Mouse (Mus musculus) lung, embryonic 14.5 days (tissue): ENCODE measurements around the gene Gm49380. TPM values are rescaled to one million over a fixed set of nuclear protein-coding genes. Genes with fewer than 3 reads are reported as not detected.

Experiments used
- ATAC-seq: fragments of 200-750 bp; cut with Nextera tagmentation; 2 replicates; pipeline ENCODE4 v1.8.0; 2017; ENCODE audit warnings: mild to moderate bottlenecking, moderate TSS enrichment, moderate library complexity; ENCODE audit not compliant: insufficient read depth
- DNase-seq: peaks from one replicate; pipeline ENCODE4 v3.0.0-alpha.2; 2015
- H3K27ac ChIP-seq: fragments of 300-500 bp; sonication (generic); 2 replicates; pipeline ENCODE4 v1.5.1; 2014; ENCODE audit warnings: low read depth, mild to moderate bottlenecking, moderate library complexity
- H3K27me3 ChIP-seq: fragments of 300-500 bp; sonication (generic); 2 replicates; pipeline ENCODE4 v1.6.1; 2014; ENCODE audit warnings: low read length, control low read depth; ENCODE audit not compliant: insufficient read depth
- H3K36me3 ChIP-seq: fragments of 300-500 bp; sonication (generic); 2 replicates; pipeline ENCODE4 v1.6.1; 2014; ENCODE audit warnings: control low read depth; ENCODE audit not compliant: insufficient read depth
- H3K4me1 ChIP-seq: fragments of 300-500 bp; sonication (generic); 2 replicates; pipeline ENCODE4 v1.6.1; 2014; ENCODE audit warnings: antibody characterized with exemption, control low read depth; ENCODE audit not compliant: insufficient read depth
- H3K4me2 ChIP-seq: fragments of 300-500 bp; sonication (generic); 2 replicates; pipeline ENCODE4 v1.6.1; 2014; ENCODE audit warnings: mild to moderate bottlenecking
- H3K4me3 ChIP-seq: fragments of 300-500 bp; sonication (generic); 2 replicates; pipeline ENCODE4 v1.5.1; 2014; ENCODE audit warnings: low read depth, low read length
- H3K9ac ChIP-seq: fragments of 300-500 bp; sonication (generic); 2 replicates; pipeline ENCODE4 v1.6.1; 2014
- H3K9me3 ChIP-seq: fragments of 300-500 bp; sonication (generic); 2 replicates; pipeline ENCODE4 v1.6.1; 2016; ENCODE audit warnings: low read depth, low read length, control low read depth
- CTCF ChIP-seq: IDR thresholded peaks from 2 replicates; pipeline ENCODE4 v1.5.1; 2016; ENCODE audit warnings: antibody characterized with exemption, low read depth
- WGBS: fragments of 180-500 bp; shearing (Covaris S2); extraction: QIAGEN DNeasy Blood & Tissue Kit; methylation state at CpG from one replicate; pipeline ENCODE4 v1.1.7; 2014; 5-methylcytosine and 5-hydroxymethylcytosine counted together
- polyA plus RNA-seq: library from polyadenylated mRNA; unstranded; fragments of >200 nt; fragmentation: Nextera tagmentation; extraction: Ambion mirVana; gene quantifications from 2 replicates; pipeline ENCODE4 v1.2.1, GENCODE M21; 2014

The Gm49380 gene
- polyA plus RNA-seq, 1 experiment from 2014 or later: 0.32 TPM

GRCm38 (mm10) chr9:44075276-44075995 is 37.9 kb downstream of the Gm49380 start:
- H3K27me3 ChIP-seq: no peaks in the 10 kb centered on the region
- no peak overlapping the region for H3K27ac ChIP-seq
- no peak for TF ChIP-seq CTCF

DNA sequence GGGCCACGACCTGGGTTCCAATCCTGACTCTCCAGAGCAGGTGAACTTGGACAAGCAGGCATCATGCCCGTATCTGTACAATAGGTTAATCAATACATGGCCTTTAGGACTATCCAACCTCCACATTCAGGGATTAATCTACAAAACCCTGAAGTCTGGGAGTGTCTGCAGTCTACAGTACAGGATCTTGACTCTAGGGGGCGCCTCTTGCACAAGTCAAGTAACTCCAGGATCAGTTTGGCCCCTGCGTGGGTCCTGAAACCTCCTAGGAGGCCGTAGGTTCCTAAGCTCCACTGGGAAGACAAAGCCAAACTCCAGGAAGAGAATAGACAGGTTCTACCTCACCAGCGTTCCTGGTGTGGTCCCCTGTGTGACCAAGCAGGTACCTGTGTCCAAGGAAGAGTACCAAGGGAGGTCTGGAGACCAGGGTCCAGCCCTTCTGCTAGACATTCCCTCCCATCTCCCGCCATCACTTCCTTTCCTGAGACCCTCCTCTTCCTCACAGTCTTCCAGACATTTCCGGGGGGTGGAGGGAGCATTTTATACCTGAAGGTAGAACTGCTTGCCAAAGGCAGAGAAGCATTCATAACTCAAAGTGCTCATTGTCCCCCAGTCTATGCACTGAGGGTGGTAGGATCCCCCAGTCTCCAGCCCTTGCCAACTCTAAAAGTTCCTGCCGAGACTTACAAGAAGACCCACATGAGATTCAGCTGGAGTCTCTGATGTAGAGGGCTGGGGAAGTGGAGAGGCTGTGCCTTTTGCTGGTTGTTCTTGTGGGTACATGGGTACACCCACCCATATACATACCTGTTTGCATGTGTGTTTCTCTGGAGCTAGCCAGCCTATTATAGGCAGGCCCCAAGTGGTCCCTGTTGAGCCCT is 38.7 kb downstream of the Gm49380 start:
- Histone ChIP-seq H3K4me3 (no peak overlapping the region), H3K9me3 (no peaks in the 10 kb centered on the region), H3K9ac (no peak overlapping the region), H3K27ac (no peak overlapping the region), H3K4me1 (peaks cover 12% of the 10 kb centered on the region; the same call in 1 of the 2 replicates), H3K27me3 (no peaks in the 10 kb centered on the region), H3K4me2 (no peak overlapping the region), H3K36me3 (no peaks in the 10 kb centered on the region)
- ATAC-seq: no peak
- peak; percentile 50 for DNase-seq
- TF ChIP-seq CTCF: peak; percentile 39
- WGBS: 56% methylated on average over 9 of the region's 9 CpGs

More at GRCm38 (mm10) chr9:44075276-44075995, 37.9 kb downstream of the Gm49380 start:
- H3K4me3 ChIP-seq: no peak overlapping the region
- DNase-seq (no peak), ATAC-seq (no peak)
- no peak overlapping the region for H3K4me2 ChIP-seq
- no peak overlapping the region for H3K9ac ChIP-seq
- H3K36me3 ChIP-seq: no peaks in the 10 kb centered on the region
- peaks cover 12% of the 10 kb centered on the region; the same call in 1 of the 2 replicates for H3K4me1 ChIP-seq
- WGBS: 72% methylated on average over 24 of the region's 24 CpGs
- no peaks in the 10 kb centered on the region for H3K9me3 ChIP-seq

DNA sequence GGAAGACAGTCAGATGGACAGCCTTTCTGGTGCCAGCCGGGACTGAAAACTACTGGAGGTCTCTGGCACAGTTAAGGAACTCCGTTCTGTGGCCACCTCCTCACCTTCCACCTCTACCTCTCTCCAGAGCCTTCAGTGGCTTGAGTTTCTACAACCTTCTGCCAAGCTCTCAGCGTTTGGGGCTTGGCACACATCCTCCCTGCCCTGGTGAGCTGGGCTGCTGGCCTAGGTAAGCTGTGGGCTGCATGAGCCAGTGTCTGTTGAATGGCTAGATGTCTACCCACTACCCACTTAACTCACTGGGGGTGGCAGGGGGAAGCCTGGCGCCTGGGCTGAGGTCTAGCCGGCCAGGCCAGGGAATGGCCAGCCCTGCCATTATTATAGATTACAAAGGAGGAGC is 40.2 kb downstream of the Gm49380 start:
- Histone ChIP-seq H3K27ac (no peak overlapping the region), H3K9me3 (no peaks in the 10 kb centered on the region), H3K36me3 (no peaks in the 10 kb centered on the region), H3K27me3 (no peaks in the 10 kb centered on the region), H3K4me1 (0 out of 2 replicates have a peak, but pooled peaks cover 5% of the 10 kb centered on the region), H3K4me2 (no peak overlapping the region), H3K4me3 (no peak overlapping the region), H3K9ac (0 out of 2 replicates have a peak overlapping the region, but pooled peaks have one; percentile 6)
- DNase-seq (no peak), ATAC-seq (no peak)
- 68% methylated on average over 5 of the region's 5 CpGs for WGBS
- TF ChIP-seq CTCF: no peak

DNA sequence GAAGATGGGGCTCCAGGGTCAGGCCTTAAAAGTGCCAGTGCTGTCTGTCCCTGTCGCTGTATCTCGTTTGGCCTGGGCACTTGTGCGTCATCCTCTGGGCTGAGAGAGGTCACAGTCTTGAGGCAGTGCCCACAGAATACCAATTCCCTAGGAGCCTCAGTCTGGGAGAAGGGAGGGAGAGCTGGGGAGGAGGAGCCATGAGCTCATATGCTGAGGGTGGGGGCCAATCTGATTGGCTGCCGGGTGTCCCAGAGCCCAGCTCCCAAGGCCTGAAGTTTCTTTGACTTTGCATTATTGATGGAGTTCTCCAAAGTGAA is 40.7 kb downstream of the Gm49380 start:
- H3K4me1 ChIP-seq: 0 out of 2 replicates have a peak, but pooled peaks cover 5% of the 10 kb centered on the region

GRCm38 (mm10) chr9:44071914-44072598 is 41.2 kb downstream of the Gm49380 start:
- DNase-seq: peak; percentile 35
- ATAC-seq: no peak; the same call in 1 of the 2 replicates
- H3K4me2 ChIP-seq: no peak overlapping the region
- 33% methylated on average over 11 of the region's 11 CpGs for WGBS
- no peak overlapping the region for H3K27ac ChIP-seq
- H3K9me3 ChIP-seq: no peaks in the 10 kb centered on the region
- 0 out of 2 replicates have a peak, but pooled peaks cover 8% of the 10 kb centered on the region for H3K4me1 ChIP-seq
- no peaks in the 10 kb centered on the region for H3K36me3 ChIP-seq
- no peaks in the 10 kb centered on the region for H3K27me3 ChIP-seq
- TF ChIP-seq CTCF: no peak
- H3K9ac ChIP-seq: peak overlapping the region; percentile 3; the same call in 1 of the 2 replicates
- H3K4me3 ChIP-seq: no peak overlapping the region

More for the DNA sequence above, 40.7 kb downstream of the Gm49380 start:
- WGBS: 20% methylated on average over 4 of the region's 4 CpGs
- Histone ChIP-seq H3K36me3 (no peaks in the 10 kb centered on the region), H3K4me2 (no peak overlapping the region), H3K9ac (no peak overlapping the region; the same call in 1 of the 2 replicates), H3K9me3 (no peaks in the 10 kb centered on the region), H3K27ac (no peak overlapping the region), H3K4me3 (no peak overlapping the region), H3K27me3 (no peaks in the 10 kb centered on the region)
- DNase-seq (no peak), ATAC-seq (no peak)
- TF ChIP-seq CTCF: no peak

DNA sequence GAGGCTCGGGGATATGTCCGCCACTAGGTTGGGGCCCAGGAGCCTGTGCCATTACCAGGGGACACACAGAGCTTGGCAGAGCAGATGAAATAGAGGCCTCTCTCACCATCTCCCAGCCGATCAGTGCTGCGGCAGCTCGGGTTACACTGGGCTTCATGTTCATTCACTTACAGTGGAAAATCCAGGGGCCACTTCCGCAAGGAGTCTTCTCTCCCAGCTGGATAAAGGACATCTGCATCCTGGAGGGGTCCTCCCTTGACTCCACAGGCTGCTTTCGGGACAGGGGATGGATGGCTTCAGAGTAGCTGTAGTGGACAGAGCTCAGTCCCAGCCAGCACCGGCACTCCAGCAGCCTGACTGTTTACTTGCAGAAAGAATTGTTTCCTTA is 42.5 kb downstream of the Gm49380 start:
- 36% methylated on average over 8 of the region's 8 CpGs for WGBS
- no peak for DNase-seq
- Histone ChIP-seq H3K4me2 (no peak overlapping the region; the same call in 1 of the 2 replicates), H3K27ac (no peak overlapping the region), H3K9me3 (no peaks in the 10 kb centered on the region), H3K4me3 (no peak overlapping the region), H3K9ac (no peak overlapping the region), H3K36me3 (no peaks in the 10 kb centered on the region), H3K27me3 (no peaks in the 10 kb centered on the region), H3K4me1 (0 out of 2 replicates have a peak, but pooled peaks cover 10% of the 10 kb centered on the region)
- no peak for ATAC-seq
- TF ChIP-seq CTCF: no peak
